Mouse (Mus musculus): ENCODE results near the gene Foxj3.

Gene Foxj3

DNA sequence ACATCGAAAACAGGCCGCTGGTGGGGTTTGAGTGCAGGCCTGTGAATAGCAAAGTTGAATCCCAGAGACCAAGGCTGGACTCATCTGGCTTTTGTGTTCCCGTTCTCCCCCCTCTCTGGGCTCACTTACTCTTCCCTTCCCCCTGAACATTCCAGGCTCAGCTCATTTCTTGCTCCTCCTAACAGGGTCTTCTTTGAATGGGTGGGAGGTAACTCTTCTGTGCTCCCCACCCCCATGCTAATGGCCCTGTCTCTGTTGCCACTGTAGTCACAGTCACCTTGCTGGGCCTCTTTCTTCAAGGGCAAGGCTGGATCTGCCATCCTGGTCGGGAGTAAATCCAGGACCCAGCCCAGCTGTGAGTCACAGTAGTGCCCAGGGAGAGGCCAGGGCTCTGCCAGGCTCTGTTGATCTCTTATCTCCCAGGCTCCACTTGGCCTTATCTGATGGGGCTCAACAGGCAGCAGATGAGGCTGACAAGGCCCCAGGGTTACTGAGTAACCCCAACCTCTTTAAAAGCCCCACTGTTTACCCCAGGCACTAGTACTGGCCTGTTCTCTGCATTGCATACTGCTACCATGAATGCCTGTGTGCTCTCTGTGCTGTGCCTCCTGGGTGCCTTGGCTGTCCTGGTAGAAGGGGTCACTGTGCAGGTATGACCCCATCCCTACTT lies 100.5 kb downstream of the Foxj3 start, which contains the start of gene Guca2a:
Gene Guca2a, plus strand, starts transcription at position 529 of the 670 bp plus-strand sequence.
- peak in 1 of 2 experiments; percentile 17 for DNase-seq (ENCODE audit: low spot score in 2 of 2)

DNA sequence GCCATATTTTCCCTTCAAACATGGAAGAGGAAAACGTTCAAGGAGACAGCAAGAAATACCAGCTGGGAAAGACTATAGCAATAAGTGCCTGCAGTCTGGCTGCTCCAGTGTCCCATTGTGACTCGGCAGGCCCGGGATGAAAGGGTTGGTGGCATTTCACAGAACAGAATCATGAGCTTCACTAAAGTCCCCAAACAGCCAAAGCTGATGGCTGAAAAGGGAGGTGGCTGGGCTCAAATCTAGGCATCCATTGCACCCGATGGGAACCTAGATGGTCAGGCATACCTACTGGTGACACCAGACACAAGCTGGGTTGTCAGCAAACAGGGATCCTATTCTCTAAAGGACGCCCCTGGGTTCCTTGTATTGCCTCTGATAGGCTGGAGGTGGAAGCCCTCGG lies 101.1 kb downstream of the Foxj3 start:
- peak in 1 of 2 experiments; percentile 20 for DNase-seq (ENCODE audit: low spot score in 2 of 2)

DNA sequence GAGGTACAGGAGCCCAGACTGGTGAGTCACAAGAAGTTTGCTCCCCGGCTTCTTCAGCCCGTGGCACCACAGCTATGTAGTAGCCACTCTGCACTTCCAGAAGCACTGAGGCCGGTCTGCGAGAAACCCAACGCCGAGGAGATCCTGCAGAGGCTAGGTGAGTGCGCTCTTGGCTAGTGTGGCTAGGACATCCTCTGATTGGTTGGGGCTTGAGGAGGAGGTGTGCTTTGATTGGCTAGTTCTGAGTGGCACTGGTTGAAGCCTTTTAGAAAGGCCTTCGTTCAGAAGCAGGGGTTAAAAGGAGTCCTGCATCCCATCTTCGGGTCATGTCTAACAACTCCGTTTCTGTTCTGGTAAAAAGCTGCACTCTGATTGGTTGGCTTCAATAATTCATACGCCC lies 101.9 kb downstream of the Foxj3 start:
- no peak for DNase-seq (ENCODE audit: low spot score in 2 of 2)

DNA sequence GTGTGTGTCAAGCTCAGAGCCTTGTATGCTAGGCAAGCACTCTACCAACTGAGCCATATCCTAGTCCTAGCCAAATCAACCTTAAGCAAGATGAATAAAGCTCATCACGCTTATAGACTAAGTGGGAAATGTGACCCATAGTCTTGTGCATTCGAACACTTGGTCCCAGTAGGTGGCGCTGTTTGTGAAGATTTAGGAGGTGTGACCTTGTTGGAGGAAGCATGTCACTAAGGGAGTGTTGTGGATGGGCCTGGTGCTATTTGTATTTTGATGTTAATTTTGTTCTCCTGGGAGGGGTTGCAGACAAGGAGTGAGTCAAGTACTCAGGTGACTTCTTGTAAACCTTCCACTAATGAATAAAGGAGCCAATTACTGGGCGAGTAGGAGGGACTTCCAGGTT lies 105.9 kb downstream of the Foxj3 start:
- no peak for DNase-seq (ENCODE audit: low spot score in 2 of 2)

DNA sequence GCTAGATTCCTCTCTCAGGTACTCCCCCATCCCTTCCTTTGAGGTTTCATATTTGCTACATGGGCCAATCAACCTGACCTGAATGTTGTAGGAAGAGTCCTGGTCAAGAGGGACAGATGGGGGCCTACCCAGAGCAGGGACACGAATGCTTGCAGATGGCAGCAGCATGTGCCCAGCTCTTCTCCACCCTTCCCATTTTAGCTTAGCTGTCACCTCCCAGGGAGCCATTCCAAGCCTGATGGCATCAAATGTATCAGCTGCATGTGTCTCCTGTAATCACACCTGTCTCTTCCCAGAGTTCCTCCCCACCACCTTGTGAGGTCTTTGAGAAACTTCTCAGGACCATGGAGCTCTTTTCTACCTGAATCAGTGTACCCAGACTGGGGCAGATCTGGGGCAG lies 120.2 kb downstream of the Foxj3 start:
- no peak for DNase-seq (ENCODE audit: low spot score in 2 of 2)

DNA sequence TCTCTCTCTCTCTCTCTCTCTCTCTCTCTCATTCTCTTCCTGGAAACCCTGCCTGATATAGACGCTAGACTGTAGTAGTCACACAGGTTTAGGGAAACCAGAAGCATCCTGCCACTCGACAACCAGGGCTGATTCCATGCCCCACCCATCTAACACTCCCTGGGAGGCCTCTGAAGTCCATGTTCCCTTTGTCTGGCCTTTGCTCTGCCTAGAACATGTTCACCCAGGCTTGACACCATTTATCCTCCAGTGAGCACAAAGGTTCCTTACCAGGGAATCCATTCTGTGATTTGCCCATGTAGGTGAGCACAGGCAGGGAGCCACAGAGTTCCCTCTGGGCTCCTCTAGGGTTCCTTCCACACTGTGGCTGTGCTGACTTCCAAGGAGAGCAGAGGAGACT lies 121.4 kb downstream of the Foxj3 start:
- DNase-seq (ENCODE audit: low spot score in 2 of 2): no peak

DNA sequence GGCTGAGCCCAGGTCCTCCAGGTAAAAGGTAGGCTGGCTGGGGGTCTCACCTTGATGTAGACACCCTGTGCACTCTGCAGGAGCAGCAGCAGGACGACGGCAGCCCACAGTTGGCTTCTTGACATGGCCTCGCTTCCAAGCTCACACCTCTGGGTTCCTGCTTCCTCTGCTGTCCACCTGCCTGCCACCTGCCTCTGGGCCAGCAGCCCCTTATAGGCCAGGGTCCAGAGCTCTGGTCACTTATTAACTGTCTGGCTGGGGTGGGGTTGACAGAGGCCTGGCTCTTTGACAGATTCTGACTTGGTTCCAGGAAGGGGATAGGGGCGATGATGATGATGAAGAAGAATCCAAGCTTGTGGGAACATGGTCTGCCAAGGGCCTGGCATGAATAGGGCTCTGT lies 121.9 kb downstream of the Foxj3 start, which contains the start of gene Guca2b:
Gene Guca2b, minus strand, starts transcription at position 224 of the 400 bp plus-strand sequence.
- DNase-seq (ENCODE audit: low spot score in 2 of 2): no peak

DNA sequence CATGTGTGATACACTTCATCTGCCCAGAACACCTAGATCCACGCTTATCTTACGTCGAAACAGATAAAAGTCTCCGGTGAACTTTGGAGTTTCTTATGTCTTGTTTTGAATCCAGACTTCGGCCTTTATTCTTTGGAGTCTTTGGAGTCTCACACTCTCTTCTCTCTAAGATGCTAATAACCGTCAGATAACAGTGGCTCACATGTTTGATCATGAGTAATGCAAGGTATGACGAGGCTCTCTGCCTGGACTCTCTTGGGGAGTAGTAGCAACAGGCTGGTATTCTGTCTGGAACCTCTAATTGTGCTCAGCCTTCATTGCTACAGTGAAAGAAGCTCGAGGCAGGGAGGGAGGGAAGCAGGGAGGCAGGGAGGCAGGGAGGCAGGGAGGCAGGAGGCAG lies 123.2 kb downstream of the Foxj3 start:
- DNase-seq (ENCODE audit: low spot score in 2 of 2): no peak

DNA sequence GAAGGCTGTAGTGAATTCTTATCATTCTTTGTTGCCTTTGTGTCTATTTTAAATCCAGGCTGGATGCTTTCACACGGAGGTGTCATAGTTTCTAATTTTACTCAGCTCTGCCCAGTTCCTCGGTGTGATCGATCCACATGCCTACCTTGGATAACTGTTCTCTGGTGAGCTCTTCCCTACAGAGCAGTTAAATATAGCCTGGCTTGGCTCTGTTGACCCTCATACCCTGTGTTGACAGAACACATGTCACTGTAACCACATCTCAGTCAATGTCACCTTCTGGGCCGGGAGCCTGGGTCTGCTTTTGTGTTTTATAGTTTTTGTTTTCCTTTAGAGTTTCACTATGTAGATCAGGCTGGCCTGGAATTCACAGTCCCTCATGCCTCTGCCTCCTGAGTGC lies 125.3 kb downstream of the Foxj3 start:
- no peak for DNase-seq (ENCODE audit: low spot score in 2 of 2)

DNA sequence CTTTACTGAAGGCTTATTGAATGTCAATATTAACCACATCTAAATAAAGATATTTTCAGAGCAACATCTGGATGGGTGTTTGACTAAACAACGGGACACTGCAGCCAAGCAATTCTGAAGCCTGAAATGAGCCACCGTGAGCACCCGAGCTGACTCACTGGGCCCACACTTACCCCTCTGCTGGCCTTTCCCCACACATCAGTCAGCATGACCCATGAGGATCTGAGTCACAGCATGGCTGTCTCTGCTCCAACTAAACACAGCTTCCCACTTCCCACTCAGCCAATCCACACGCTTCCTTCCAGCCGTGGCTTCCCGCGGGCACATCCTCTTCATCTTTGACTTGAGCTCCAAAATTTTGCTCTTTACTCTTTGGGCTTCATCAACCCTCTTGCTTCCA lies 126.2 kb downstream of the Foxj3 start:
- no peak for DNase-seq (ENCODE audit: low spot score in 2 of 2)

DNA sequence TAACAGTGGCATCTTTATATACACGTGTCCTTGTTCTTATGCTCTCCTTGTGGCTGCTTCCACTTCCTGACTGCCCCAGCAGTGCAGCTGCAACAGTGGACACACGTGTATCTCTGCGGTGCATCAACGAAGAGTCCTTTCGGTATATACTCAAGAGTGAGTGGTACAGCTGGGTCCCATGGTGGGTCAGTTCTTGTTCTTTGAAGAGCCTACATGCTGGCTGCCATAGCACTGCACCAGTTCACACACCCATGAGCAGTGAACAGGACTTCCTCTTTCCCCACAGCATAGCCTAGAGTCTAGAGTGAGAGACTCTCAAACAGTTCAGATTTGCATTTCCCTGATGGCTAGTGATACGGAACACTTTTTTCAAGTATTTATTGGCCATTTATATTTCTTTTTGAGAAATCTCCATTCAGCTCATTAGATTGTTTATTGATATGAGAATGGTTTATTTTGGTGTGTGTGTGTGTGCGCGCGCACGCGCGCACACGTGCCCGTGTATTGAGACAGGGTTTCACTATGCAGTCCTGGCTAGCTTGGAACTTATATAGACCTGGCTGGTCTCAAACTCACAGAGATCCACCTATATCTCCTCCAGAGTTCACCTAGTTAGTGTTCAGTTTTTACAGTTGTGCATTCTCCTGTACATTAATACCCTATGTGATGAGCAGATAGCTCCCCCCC lies 126.7 kb downstream of the Foxj3 start:
- DNase-seq (ENCODE audit: low spot score in 2 of 2): no peak

DNA sequence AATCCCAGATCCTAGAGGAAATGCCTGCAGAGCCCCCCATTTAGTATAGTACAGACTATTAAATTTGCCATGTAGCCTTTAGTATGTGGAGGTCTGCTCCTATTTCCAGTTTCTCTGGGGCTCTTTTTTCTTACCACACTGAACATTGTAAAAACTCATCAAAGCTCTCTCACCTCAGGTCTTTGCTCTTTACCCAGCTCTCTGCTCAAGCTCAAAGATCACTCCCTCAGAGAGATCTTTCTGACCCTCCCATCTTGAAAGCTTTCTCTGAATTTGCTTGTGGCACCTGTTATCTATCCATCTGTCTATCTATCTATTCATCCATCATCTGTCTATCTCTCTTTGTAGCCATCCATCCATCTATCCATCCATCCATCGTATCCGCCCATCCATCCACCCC lies 128.4 kb downstream of the Foxj3 start:
- no peak for DNase-seq (ENCODE audit: low spot score in 2 of 2)

DNA sequence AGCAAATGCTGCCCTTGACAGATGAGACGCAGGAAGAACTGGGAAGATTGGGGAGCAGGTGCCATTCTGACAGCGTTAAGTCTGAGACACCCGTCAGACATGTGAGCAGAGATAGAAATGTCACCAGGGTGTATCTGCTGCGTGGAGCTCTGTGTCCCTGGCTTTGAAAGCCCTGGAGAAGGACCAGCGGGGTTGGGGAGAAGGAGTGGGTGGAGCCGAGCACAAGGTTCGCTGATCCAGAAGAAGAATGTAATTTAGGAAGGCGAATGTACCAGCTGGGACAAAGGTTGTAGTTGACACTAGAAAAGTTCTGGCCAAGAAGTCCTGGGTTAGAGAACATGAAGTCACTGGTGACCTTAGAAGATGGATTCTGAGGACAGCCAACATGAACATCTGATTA lies 129.3 kb downstream of the Foxj3 start:
- DNase-seq (ENCODE audit: low spot score in 2 of 2): no peak

DNA sequence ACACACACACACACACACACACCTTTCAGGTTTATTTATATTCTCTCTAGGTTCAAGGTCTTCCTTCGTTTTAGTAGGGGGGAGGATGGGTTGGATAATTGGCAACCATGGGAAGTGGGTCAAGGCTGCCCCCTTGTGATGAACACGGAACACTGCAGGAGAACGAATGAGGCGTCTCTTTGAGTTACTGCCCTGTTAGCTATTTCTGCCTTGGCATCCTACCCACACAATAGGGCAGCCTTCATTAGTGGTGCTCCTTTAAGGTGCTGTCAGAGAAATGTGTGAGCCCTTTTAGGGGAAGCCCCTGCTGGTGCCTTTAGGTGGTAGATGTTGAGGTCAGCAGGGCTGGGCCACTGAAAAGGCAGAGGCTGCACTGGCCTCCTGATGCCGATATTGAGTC lies 130.7 kb downstream of the Foxj3 start:
- peak in 1 of 2 experiments; percentile 55 for DNase-seq (ENCODE audit: low spot score in 2 of 2)

DNA sequence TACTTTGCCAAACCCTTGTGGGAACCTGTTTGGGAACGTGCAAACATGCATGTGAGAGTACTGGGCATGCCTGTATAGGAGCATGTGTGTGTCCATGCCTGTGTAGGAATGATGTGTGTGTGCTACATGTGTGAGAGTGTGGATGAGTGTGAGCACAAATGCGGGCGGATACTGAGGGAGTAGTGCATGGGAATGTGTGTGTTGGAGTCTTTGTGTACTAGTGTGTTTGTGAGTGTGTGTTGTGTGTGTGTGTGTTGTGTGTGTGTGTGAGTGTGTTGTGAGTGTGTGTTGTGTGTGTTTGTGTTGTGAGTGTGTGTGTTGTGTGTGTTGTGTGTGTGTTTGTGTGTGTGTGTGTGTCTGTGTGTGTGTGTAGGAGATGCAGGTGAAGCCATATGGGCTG lies 131.4 kb downstream of the Foxj3 start:
- no peak for DNase-seq (ENCODE audit: low spot score in 2 of 2)

DNA sequence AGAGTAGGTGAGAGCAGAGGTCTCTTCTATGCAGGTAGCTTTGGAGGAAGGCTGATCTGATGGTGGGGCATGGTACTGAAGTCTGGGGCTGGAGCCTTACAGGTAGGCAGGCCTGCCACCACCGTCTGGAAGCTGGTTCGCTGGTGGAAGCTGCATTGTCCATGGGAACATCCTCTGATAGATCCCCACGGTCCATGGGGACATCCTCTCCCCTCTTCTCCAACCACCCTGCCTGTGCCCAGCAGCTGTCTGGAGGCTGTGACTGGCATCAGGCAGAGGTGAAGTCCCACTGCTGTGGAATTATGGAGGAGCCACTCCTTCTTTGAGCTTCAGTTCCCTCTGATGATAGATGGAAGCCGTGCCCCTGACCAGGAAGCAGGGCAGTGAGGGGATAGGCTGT lies 131.8 kb downstream of the Foxj3 start:
- DNase-seq (ENCODE audit: low spot score in 2 of 2): no peak

DNA sequence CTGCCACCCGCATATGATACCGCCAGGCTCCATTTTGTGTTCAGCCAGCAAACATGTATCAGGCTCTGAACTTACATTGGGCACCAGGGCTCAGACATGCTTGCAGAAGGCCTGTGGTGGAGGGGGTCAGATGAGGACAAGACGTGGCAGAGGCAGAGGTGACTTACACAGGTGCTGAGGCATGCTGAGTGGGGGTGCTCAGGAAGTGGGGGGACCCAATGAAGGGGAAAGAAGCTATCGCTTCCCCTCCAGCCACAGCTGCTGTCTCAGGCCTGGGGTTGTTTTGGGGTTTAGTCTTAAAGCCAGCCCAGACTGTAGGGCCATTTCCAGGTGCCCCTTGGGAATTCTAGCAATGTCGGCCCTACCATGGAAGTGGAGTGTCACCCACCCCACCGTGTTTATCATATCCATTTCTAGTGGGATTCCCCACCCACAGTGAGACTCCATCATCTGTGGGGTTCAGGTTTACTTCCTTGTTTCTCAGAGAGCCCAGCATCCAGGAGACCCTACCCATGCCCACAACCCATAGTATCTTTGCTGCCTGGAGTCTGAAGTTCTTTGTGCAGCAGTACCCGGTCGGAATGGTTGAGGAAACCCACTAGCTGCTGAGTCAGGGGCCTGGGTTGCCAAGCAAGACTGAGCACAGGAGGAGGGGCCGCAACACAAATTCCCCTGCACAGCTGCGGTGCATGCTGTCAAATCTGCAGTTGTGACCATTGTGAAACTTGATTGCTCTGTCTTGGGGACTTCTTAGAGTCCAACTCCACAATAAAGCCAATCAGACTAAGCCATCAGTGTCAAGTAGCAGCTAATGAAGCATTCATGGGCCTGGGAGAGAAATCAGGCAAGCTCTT lies 132.8 kb downstream of the Foxj3 start:
- peak; percentile 59 to 62 for DNase-seq (ENCODE audit: low spot score in 2 of 2)

DNA sequence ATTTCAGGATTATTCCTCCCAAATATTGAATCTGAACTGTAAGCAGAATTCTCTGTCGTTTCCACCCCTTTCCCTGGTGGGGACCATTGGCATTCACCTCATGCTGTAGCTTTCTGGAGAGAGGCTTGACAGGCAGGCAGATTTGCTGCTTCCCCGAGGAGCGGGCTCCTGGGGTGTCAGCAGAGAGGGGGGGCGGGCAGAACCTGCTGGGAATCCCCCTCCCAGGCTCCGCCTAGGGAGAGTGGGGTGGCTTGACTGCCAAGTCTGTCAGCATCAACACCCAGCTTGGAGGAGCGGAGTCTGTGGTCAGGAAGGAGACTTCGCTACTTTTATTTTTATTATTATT lies 133.4 kb downstream of the Foxj3 start:
- peak; percentile 40 to 42 for DNase-seq (ENCODE audit: low spot score in 2 of 2)

DNA sequence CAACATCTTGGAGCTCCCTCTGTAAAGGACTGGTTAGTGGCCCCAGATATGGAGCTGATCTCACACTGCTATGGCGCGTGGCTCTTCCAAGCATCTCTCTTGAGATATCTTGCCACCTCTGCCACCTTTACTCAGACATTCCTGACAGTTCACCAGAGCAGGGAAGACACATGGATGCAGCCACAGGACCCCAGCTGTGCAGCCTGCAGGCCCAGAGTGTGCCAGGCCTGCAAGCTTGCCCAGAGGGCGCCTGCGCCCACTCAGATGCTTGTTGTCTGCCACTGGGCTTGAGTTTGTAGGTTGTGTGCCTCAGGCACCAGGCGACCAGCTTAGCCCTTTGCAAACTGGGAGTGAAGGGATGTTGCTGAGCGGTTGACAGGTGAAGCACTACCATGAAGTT lies 133.9 kb downstream of the Foxj3 start:
- DNase-seq (ENCODE audit: low spot score in 2 of 2): no peak

DNA sequence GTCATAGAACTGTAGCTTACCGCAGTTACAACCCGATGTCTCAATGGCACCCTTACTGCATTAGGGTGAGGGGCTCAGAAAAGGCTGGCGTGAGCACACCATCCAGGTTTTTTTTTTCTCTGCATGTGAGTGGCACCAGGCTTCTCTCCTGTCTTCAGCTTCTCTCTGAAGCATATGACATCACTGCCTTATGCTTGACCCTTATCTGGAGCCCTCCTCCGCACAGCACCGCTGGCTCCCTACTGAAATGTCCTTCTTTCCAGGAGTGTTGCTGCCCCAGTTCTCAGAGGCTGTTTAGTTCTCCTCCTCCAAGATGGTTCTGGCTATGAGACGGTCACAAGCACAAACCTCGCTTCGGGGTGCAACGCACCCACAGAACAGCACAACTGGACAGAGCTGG lies 134.4 kb downstream of the Foxj3 start:
- DNase-seq (ENCODE audit: low spot score in 2 of 2): no peak

DNA sequence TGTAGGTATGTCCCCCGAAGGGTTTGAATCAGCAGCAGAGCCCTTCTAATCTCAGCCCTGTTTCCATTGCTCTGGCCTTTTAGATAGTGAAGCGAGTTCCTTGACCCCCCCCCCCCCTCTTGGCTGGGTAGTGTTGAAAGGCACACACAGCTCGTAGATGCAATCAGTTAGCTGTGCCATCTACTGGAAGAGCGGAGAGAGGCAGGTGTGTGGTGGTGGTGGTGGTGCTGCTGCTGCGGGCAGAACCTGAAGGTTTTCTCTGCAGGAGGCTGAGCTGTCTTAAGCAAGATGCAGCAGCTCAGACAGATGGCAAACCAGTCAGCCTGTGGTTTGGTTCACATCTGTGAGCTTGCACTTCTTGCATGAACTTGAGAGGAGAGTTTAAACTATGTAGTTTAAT lies 135.9 kb downstream of the Foxj3 start:
- DNase-seq (ENCODE audit: low spot score in 2 of 2): peak in 1 of 2 experiments; percentile 47
